Mouse (Mus musculus) megakaryocyte, embryonic 14.5 days (primary cell): ENCODE data around the gene Ncor2. TPM values are rescaled to one million over a fixed set of nuclear protein-coding genes. Genes with fewer than 3 reads are reported as not detected.
A peak's percentile ranks its signal among the peaks of the same experiment; 100 is the strongest.

ENCODE experiments used
- H3K27me3 ChIP-seq: replicated peaks from 2 replicates; pipeline ENCODE3; 2012; ENCODE audit warnings: inconsistent platforms
- H3K36me3 ChIP-seq: replicated peaks from 2 replicates; pipeline ENCODE3; 2012; ENCODE audit warnings: low read length, inconsistent platforms, mixed read lengths
- H3K4me1 ChIP-seq: 2 replicates; pipeline ENCODE4 v1.6.1; 2012; ENCODE audit warnings: inconsistent platforms
- H3K4me3 ChIP-seq: replicated peaks from 2 replicates; pipeline ENCODE3; 2012; ENCODE audit warnings: moderate library complexity, mild to moderate bottlenecking, inconsistent platforms
- H3K9me3 ChIP-seq: 2 replicates; pipeline ENCODE4 v1.6.1; 2012; ENCODE audit warnings: inconsistent platforms
- FLI1 ChIP-seq: IDR thresholded peaks from 2 replicates; pipeline ENCODE4 v1.6.1; 2012; ENCODE audit warnings: low read length, inconsistent platforms, mixed read lengths
- GATA1 ChIP-seq: IDR thresholded peaks from 3 replicates; pipeline ENCODE4 v1.6.1; 2012; ENCODE audit warnings: mixed read lengths, low read length, inconsistent platforms, borderline replicate concordance
- polyA plus RNA-seq: library from polyadenylated mRNA; stranded (reverse); fragments of >175 nt; gene quantifications from 2 replicates; pipeline ENCODE4 v1.2.3, GENCODE M21; 2012; ENCODE audit warnings: low replicate concordance; ENCODE audit not compliant: insufficient read depth

Ncor2 gene
- polyA plus RNA-seq, 1 experiment, result 109 TPM

DNA sequence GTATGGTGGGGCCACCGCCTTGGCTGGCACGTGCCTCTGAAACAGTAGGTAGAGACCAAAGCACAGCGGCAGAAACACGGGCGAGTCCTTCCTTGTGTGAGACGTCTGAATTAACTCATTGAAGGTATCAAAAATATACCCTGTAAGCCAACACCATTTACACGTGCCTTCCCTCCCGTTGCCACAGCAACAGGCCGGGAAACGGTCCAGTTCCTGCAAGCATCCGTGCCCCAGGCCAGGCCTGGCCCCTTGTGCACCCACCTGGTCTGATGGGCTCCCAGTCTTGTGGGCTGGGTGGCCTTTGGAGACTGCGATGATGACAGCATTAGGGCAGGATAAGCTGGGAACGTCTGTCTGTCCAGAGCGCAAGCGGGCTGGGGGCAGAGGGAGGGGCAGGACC lies 161.7 kb downstream of the Ncor2 start:
- no peak overlapping the region for H3K4me3 ChIP-seq
- peaks cover 92% of the 10 kb centered on the region for H3K36me3 ChIP-seq
- H3K4me1 ChIP-seq, result no peaks in the 10 kb centered on the region
- TF ChIP-seq FLI1, result no peak
- TF ChIP-seq GATA1, result no peak
- no peaks in the 10 kb centered on the region for H3K9me3 ChIP-seq
- peaks cover 8% of the 10 kb centered on the region for H3K27me3 ChIP-seq

DNA sequence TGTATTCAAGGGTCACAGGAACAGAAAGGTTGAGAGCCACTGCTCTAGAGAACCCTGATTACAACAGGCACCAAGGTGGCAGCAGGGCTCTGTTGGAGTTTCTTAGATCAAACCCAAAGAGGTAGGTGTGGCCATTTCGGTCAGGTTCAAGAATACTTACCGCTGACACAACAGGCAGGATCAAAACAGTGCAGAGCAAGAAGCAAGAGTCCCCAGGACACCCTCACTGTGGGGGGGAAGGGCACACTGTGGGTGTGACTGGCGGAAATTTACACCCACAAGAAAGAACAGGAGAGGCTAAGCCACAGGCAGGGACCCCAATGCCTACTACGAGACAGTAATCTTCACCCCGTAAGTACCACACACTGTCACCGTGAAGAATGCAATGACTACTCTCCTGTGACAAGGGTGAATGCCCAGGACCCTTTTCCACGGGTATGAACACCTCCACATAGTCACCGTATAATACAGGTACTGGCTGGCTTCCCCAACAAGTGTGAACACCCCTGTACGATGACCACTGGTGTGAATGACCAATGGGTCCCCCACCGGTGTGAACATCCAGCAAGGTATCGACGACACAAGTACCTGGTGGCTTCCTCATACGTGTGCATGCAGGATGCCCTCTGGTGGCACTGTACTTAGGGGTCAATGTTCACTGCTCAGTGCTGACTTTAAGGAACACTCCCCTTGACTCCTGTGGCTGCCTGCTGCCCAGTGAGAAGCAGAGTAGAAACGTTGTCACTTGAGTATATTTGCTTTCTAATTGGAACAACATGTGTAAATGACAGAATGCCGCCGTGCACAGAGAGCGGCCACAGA lies 162.4 kb downstream of the Ncor2 start:
- Histone ChIP-seq H3K36me3 (peaks cover 88% of the 10 kb centered on the region), H3K4me1 (no peaks in the 10 kb centered on the region), H3K9me3 (no peaks in the 10 kb centered on the region), H3K4me3 (peak overlapping the region; percentile 7), H3K27me3 (peaks cover 8% of the 10 kb centered on the region)
- TF ChIP-seq GATA1 (no peak), FLI1 (no peak)

DNA sequence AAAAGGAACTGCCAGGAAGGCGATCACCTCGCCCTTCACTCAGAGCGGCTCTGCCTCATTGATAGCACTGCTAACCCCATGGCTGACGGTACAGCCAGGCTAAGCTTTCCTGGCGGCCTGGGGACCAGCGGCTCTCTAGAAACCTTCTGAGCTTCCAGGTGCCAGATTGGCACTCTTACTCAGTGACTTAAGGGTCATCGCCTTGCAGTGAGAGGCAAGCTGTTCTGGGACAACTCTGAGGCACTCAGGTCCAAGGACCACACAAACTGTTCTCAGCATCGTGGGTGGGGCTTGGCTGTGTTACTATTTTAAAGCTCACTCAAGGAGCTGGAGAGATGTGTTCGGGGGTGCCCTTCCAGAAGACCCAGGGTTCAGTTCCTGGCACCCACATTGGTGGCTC lies 163.4 kb downstream of the Ncor2 start:
- Histone ChIP-seq H3K4me3 (no peak overlapping the region), H3K36me3 (peaks cover 86% of the 10 kb centered on the region), H3K9me3 (no peaks in the 10 kb centered on the region), H3K4me1 (no peaks in the 10 kb centered on the region), H3K27me3 (peaks cover 10% of the 10 kb centered on the region)
- TF ChIP-seq GATA1 (no peak), FLI1 (no peak)

DNA sequence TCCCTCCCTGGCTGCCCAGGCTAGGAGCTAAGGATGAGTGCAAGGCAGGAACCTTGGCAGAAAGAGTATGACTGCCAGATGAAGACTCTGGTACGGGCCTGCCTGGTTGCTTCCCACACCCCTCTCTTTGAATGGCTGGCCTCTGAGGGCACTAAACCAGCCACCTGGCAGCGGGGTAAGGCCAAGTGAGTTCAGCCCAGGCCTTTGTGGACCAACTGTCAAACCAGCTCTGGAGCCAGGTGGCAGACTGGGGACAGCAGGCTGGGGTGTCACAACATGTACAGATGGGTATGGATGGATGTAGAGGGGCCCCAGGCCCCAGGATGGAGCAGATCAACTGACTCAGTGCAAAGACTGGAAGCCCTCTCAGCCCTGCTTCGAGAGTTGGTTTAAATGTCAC lies 164.0 kb downstream of the Ncor2 start:
- H3K27me3 ChIP-seq, result peaks cover 13% of the 10 kb centered on the region
- no peak overlapping the region for H3K4me3 ChIP-seq
- TF ChIP-seq GATA1 (no peak), FLI1 (no peak)
- no peaks in the 10 kb centered on the region for H3K9me3 ChIP-seq
- H3K4me1 ChIP-seq, result no peaks in the 10 kb centered on the region; the same call in 1 of the 2 replicates
- H3K36me3 ChIP-seq, result peaks cover 83% of the 10 kb centered on the region

DNA sequence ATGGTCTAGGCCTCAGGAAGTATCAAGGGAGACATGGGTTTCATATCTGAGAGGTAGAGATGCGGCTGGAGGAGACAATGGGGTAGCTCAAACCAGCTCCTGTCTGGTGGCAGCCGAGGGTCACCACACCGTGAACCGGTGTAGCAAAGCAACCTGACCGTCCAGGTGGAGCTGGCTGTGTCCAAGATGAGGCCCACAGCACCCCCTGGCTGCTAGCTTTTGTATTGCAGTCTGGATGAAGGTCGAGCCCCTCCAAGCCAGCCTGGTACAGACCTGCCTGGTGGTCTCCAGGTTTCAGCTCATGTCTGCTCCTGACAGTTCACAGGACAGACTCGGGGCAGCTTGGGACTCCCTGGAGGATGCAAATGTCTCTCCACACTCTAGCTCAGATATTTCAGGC lies 164.5 kb downstream of the Ncor2 start:
- peaks cover 18% of the 10 kb centered on the region for H3K27me3 ChIP-seq
- peaks cover 81% of the 10 kb centered on the region for H3K36me3 ChIP-seq
- TF ChIP-seq FLI1, result no peak
- TF ChIP-seq GATA1, result no peak
- no peaks in the 10 kb centered on the region for H3K9me3 ChIP-seq
- peaks cover 3% of the 10 kb centered on the region; the same call in 1 of the 2 replicates for H3K4me1 ChIP-seq
- H3K4me3 ChIP-seq, result no peak overlapping the region

DNA sequence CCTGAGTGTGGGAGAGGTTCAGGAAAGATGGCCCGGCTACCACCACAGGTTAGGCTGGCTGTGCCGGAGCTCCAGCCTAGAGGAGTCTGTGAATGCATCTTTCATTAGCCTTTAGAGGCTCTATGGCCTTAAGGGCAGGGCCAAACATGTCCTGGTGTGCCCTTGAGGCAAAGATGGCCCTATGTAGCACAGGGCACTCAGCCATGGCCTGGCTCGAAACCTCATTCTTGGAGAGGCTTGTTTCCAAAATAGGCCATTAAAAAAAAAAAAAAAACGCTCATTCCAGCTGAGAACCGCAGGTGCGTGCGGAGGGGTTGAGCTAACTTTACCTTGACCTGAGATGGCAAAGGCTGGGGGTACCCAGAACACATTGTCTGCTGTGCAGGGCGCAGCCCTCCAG lies 167.4 kb downstream of the Ncor2 start:
- TF ChIP-seq GATA1 (no peak), FLI1 (no peak)
- Histone ChIP-seq H3K36me3 (peaks cover 55% of the 10 kb centered on the region), H3K4me1 (peaks cover 9% of the 10 kb centered on the region; the same call in 1 of the 2 replicates), H3K9me3 (no peaks in the 10 kb centered on the region), H3K4me3 (no peak overlapping the region), H3K27me3 (peaks cover 44% of the 10 kb centered on the region)

DNA sequence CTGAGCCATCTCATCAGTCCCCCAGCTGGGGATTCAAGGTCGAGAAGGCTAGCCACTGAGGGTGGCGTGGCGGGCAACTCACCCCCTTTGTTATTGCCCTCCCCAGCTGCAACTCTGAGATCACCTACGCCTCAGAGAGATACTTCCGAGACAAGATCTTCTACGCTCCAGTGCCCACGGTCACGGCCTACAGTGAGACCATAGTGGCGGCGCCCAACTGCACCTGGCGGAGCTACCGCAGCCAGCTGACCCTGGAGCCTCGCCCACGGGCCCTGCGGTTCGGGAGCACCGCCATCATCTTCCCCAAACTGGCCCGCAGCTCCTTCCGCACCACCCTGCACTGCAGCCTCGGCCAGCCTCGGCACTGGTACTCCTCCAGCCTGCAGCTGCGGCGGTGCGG lies 167.9 kb downstream of the Ncor2 start:
- Histone ChIP-seq H3K4me1 (peaks cover 9% of the 10 kb centered on the region; the same call in 1 of the 2 replicates), H3K4me3 (no peak overlapping the region), H3K27me3 (peaks cover 48% of the 10 kb centered on the region), H3K36me3 (peaks cover 50% of the 10 kb centered on the region), H3K9me3 (no peaks in the 10 kb centered on the region)
- no peak for TF ChIP-seq FLI1
- TF ChIP-seq GATA1, result no peak

DNA sequence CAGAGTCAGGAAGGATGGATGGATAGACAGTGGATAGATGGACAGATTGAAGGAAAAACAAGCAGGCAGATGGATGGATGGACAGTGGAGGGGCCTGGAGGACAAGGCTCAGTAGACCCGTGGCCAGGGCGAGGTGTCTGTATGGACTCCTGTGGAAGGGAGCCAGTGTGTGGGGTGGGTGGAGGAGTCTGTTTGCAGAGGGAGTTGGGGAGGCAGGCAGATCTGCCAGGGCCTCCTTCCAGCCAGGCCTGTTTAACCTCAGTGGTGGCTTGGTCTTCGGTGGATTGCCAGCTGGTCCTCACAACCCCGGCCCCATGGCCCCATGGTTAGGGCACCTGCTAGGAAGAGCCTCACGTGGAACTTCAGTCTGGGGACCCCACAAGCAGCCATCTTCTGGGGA lies 172.1 kb downstream of the Ncor2 start:
- Histone ChIP-seq H3K9me3 (0 out of 2 replicates have a peak, but pooled peaks cover 6% of the 10 kb centered on the region), H3K36me3 (peaks cover 15% of the 10 kb centered on the region), H3K27me3 (peaks cover 82% of the 10 kb centered on the region), H3K4me3 (no peak overlapping the region), H3K4me1 (peaks cover 14% of the 10 kb centered on the region; the same call in 1 of the 2 replicates)
- TF ChIP-seq FLI1, result no peak
- TF ChIP-seq GATA1, result no peak

DNA sequence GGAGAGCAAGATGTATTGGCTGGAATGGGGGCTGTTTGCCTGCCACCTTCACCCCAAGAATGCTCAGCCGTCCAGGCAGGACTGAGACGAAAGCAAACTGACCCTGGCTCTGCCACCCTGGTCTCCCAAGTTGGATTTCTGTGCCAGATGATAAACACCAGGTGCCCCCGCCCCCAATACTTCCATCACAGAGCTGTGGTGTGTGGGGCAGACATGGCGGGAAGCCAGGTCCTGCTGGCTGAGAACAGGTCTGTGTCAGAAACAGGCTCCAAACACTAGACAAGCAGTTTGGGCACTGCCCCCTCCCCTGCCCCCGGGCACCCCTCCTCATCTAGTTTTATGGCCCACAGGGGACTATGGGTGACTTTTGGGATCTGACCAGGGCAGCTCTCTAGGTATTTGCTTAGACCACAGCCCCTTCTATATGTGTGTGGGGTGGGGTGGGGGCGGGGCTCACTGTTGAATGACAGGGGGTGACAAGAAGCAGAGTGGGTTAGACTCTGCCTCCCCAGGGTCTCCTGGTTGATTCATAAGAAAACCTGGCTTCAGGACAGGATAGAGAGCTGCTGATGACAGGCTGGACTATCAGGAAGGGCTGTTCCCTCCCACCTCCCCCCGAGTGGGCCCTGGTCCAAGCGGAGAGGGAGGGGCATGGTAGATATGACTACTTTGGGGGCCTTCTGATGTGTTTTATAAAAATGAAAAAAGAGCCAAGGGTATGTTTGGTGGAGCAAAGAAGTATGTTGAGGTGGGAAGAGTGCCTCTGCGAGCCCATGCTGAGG lies 173.0 kb downstream of the Ncor2 start:
- Histone ChIP-seq H3K4me1 (peaks cover 14% of the 10 kb centered on the region; the same call in 1 of the 2 replicates), H3K9me3 (peaks cover 14% of the 10 kb centered on the region), H3K36me3 (peaks cover 9% of the 10 kb centered on the region), H3K4me3 (no peak overlapping the region), H3K27me3 (peaks cover 88% of the 10 kb centered on the region)
- TF ChIP-seq FLI1, result no peak

DNA sequence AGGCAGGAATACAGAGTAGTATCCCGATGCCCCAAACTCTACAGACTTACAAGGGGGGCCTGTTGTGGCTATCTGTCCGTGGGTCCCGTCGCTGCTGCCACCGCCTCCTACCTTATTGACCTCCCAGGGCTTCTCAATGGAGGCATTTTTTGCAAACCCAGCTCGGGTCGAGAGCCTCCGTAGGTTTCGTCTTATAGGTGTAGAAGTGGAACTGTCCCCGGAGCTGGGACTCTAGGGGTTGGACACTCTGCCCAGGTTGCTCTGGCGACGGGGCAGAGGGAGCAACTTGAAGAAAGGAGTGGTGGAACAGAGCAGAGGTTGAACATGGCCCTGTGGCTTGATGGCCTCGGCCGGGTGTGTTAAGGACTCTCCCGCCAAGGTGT lies 175.2 kb downstream of the Ncor2 start:
- H3K9me3 ChIP-seq, result peaks cover 20% of the 10 kb centered on the region
- no peak overlapping the region for H3K4me3 ChIP-seq

More for the DNA sequence above, 175.2 kb downstream of the Ncor2 start:
- no peaks in the 10 kb centered on the region for H3K36me3 ChIP-seq
- peaks cover 5% of the 10 kb centered on the region; the same call in 1 of the 2 replicates for H3K4me1 ChIP-seq
- H3K27me3 ChIP-seq, result peaks cover 94% of the 10 kb centered on the region
- TF ChIP-seq FLI1 (no peak), GATA1 (no peak)
